Mouse (Mus musculus) heart, embryonic 12.5 days (tissue): ENCODE data around the gene Rab32. TPM values are rescaled to one million over a fixed set of nuclear protein-coding genes. Genes with fewer than 3 reads are reported as not detected.

Experiments
- polyA plus RNA-seq: library from polyadenylated mRNA; unstranded; fragments of >200 nt; fragmentation: Nextera tagmentation; extraction: Ambion mirVana; gene quantifications from 2 replicates; pipeline ENCODE4 v1.2.1, GENCODE M21; 2016

The Rab32 gene
- polyA plus RNA-seq, 1 experiment from 2014 or later, result 11.6 TPM

Other genes with a start within 250 kb of the Rab32 start
- gene Adgb, start 85.9 kb downstream of the Rab32 start, polyA plus RNA-seq, result 0.22 TPM in 1 of 2 replicates, not detected in the other
- gene Gm10944, start 123.1 kb upstream of the Rab32 start, polyA plus RNA-seq, result not detected in 2 replicates